14 mouse cellular contexts compared by ENCODE assay signal in genomic region chr12:41054006-41054791, GRCm38 (mm10). TPM values are rescaled to one million over a fixed set of nuclear protein-coding genes. Genes with fewer than 3 reads are reported as not detected.
DNase-seq lines count a peak whose midpoint lies in the region; ATAC-seq and TF ChIP-seq lines count a peak whose summit lies in the region.
"Had no signal": no experiment of that assay in that cellular context is flagged by ENCODE, and none has a peak within 500 bp of the region (broad histone marks: within the 10 kb centered on the region; RNA-seq: fewer than 3 reads in every experiment).

No protein-coding gene starts in this region.

- peak; percentile 40; the same call in 1 of the 2 replicates for ATAC-seq in hindbrain, postnatal 0 days
- ATAC-seq in hindbrain, embryonic 14.5 days (ENCODE audit: low FRiP score): no peak
- ATAC-seq in cerebellum, adult (ENCODE audit: insufficient number of reproducible peaks, low FRiP score, low TSS enrichment): peak; percentile 72
- ATAC-seq: midbrain, embryonic 13.5 days had no signal

- no peaks in the 10 kb centered on the region for H3K27me3 ChIP-seq in hindbrain, postnatal 0 days (ENCODE audit: insufficient read depth, low read length)
- H3K27me3 ChIP-seq in hindbrain, embryonic 14.5 days (ENCODE audit: control insufficient read depth, insufficient read depth, low read length): no peaks in the 10 kb centered on the region
- H3K27me3 ChIP-seq: embryonic facial prominence, embryonic 12.5 days; heart, embryonic 12.5 days; midbrain, embryonic 13.5 days had no signal

- DNase-seq in hindbrain, postnatal 0 days (ENCODE audit: low spot score): peak; percentile 52
- DNase-seq in hindbrain, embryonic 14.5 days (ENCODE audit: low spot score): no peak
- DNase-seq in ZHBTc4 (ENCODE audit: low read depth, low spot score): peak; percentile 28
- peak; percentile 90 to 91 for DNase-seq in cerebellum, postnatal 10 days
- DNase-seq in thymus, postnatal 10 days (ENCODE audit: low spot score in 2 of 2): no peak
- DNase-seq in kidney, postnatal 14 days: no peak
- no peak for DNase-seq in layer of hippocampus, adult 18-20 months (ENCODE audit: low spot score in 2 of 2)
- DNase-seq: lung, embryonic 14.5 days; lung, postnatal 4 days; right cerebral cortex, adult 18-20 months had no signal

- no peak overlapping the region for H3K27ac ChIP-seq in hindbrain, postnatal 0 days
- no peak overlapping the region for H3K27ac ChIP-seq in hindbrain, embryonic 14.5 days
- H3K27ac ChIP-seq: embryonic facial prominence, embryonic 12.5 days; midbrain, embryonic 13.5 days had no signal

- no peak for TF ChIP-seq CTCF in hindbrain, postnatal 0 days (IDR thresholded peaks at IDR 0.05; ENCODE audit: low read depth)

- H3K9me3 ChIP-seq in hindbrain, postnatal 0 days (ENCODE audit: low read length): no peaks in the 10 kb centered on the region
- H3K9me3 ChIP-seq in hindbrain, embryonic 14.5 days (ENCODE audit: control insufficient read depth, low read length): no peaks in the 10 kb centered on the region
- H3K9me3 ChIP-seq: embryonic facial prominence, embryonic 12.5 days; heart, embryonic 12.5 days; midbrain, embryonic 13.5 days had no signal

- no peak overlapping the region for H3K9ac ChIP-seq in hindbrain, postnatal 0 days (replicated peaks; ENCODE audit: low read length)
- no peak overlapping the region for H3K9ac ChIP-seq in hindbrain, embryonic 14.5 days
- H3K9ac ChIP-seq: embryonic facial prominence, embryonic 12.5 days; heart, embryonic 12.5 days; lung, embryonic 14.5 days; midbrain, embryonic 13.5 days had no signal

- H3K4me2 ChIP-seq in hindbrain, postnatal 0 days (ENCODE audit: low read depth, low read length): no peak overlapping the region
- H3K4me2 ChIP-seq in hindbrain, embryonic 14.5 days (replicated peaks): no peak overlapping the region
- H3K4me2 ChIP-seq: embryonic facial prominence, embryonic 12.5 days; heart, embryonic 12.5 days; lung, embryonic 14.5 days; midbrain, embryonic 13.5 days had no signal

- H3K4me1 ChIP-seq in hindbrain, postnatal 0 days (ENCODE audit: insufficient read depth, low read length): no peaks in the 10 kb centered on the region
- no peaks in the 10 kb centered on the region for H3K4me1 ChIP-seq in hindbrain, embryonic 14.5 days (replicated peaks; ENCODE audit: control insufficient read depth, insufficient read depth, low read length)
- H3K4me1 ChIP-seq: embryonic facial prominence, embryonic 12.5 days; heart, embryonic 12.5 days; midbrain, embryonic 13.5 days had no signal

- H3K36me3 ChIP-seq in hindbrain, postnatal 0 days (ENCODE audit: insufficient read depth, low read length): no peaks in the 10 kb centered on the region
- no peaks in the 10 kb centered on the region for H3K36me3 ChIP-seq in hindbrain, embryonic 14.5 days (replicated peaks; ENCODE audit: control insufficient read depth, insufficient read depth)
- H3K36me3 ChIP-seq: embryonic facial prominence, embryonic 12.5 days; heart, embryonic 12.5 days; midbrain, embryonic 13.5 days had no signal

- 54% methylated on average over 11 of the region's 11 CpGs for WGBS in hindbrain, postnatal 0 days
- WGBS in hindbrain, embryonic 14.5 days: 80% methylated on average over 11 of the region's 11 CpGs

- H3K4me3 ChIP-seq in hindbrain, postnatal 0 days (ENCODE audit: low read length): no peak overlapping the region
- no peak overlapping the region for H3K4me3 ChIP-seq in hindbrain, embryonic 14.5 days (replicated peaks; ENCODE audit: low read length)
- H3K4me3 ChIP-seq: embryonic facial prominence, embryonic 12.5 days; heart, embryonic 12.5 days; midbrain, embryonic 13.5 days had no signal

RNA-seq across cellular contexts. Expression of gene Immp2l, which starts 30.3 kb away (rescaled TPM):
- total RNA-seq in hindbrain, postnatal 0 days (2014; rRNA removed): 0.65 and 1.7 TPM in 2 replicates
- 10.9 TPM in 2 replicates for polyA plus RNA-seq in hindbrain, postnatal 0 days (2015; fragmentation: Nextera tagmentation; extraction: Ambion mirVana)
- 7.4 and 8.6 TPM in 2 replicates for polyA plus RNA-seq in hindbrain, embryonic 14.5 days (2014; fragmentation: Nextera tagmentation; extraction: Ambion mirVana)
- total RNA-seq in layer of hippocampus, adult 18-20 months (2021): 1 to 10 TPM; 6.8 to 8.6 TPM

Comparison
In these comparisons a context has a peak if more than half of its experiments do, and no peak if none do; other contexts are left out.
1. DNase-seq: peak in hindbrain, postnatal 0 days (single experiment), ZHBTc4 (single experiment) and cerebellum, postnatal 10 days (2 of 2); none in hindbrain, embryonic 14.5 days (single experiment), thymus, postnatal 10 days (0 of 2), kidney, postnatal 14 days (single experiment) and layer of hippocampus, adult 18-20 months (0 of 2).